Mouse (Mus musculus): Measurements from ENCODE around the gene Actn2. TPM values are rescaled to one million over a fixed set of nuclear protein-coding genes. Genes with fewer than 3 reads are reported as not detected.

Gene Actn2
- 2,821 and 3,142 TPM in 2 replicates for polyA plus RNA-seq (2015; fragmentation: Nextera tagmentation; extraction: Ambion mirVana)

GRCm38 (mm10) chr13:12340183-12340975 is at the start of gene Actn2:
TSS of gene Actn2 (minus strand) at chr13:12340760.

DNA sequence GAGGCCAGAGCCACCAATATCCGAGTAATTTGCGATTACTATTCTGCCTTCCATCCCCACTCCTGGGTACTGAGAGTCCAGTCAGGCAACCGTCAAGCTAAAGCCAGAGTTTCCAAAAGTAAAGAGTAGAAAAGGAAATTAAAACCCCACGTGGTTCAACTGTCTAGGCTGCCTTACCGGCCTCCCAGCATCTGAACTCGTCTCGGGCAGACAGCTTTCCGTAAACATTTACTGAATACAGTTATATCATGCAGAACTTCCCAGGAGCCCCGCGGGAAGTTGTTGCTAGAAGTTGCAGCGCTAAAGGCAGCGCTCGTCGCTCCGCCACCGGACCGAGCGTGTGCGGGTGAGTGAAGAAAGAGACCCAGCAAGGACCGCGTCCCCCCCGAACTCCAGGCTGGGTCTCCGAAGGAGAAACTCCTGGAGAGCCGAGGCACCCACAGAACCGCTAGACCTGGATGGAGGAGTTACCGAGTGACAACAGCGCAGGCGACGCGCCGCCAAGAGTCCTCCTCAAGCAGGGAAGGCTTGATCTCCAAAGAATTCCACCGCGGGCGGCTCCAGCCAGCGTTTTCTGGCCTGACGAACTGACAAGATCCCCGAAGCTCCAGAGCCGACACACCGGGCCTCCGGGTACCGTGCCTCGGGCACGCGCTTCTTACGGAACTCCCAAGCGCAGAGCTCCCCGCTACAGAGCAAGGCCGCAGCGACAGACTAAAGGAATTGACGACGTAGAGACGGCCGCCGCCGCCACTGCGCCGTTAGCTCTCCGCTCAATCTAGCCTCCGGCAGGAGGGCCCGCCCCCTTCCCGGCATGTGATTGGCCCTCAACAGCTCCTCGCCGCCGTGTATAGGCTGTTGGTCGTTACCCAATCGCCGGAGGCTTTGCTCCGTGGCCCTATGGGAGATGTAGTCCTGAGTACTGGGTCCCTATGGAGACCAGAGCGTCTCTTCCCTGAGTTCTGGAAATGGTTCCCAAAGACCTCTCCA is 82.9 kb downstream of the Actn2 start, which contains the start of gene Mtr:
Gene Mtr (minus strand): TSS at position 723 of the 990 bp plus-strand sequence.

Other genes with a start within 250 kb of the Actn2 start
- gene Ryr2, start 233.8 kb downstream of the Actn2 start, polyA plus RNA-seq (2015; fragmentation: Nextera tagmentation; extraction: Ambion mirVana): 0.12 and 0.13 TPM in 2 replicates
- 10.4 and 10.5 TPM in 2 replicates for gene Mtr, start 82.6 kb downstream of the Actn2 start, polyA plus RNA-seq (2015; fragmentation: Nextera tagmentation; extraction: Ambion mirVana)
- gene Heatr1, start 54.3 kb upstream of the Actn2 start, polyA plus RNA-seq (2015; fragmentation: Nextera tagmentation; extraction: Ambion mirVana): 3.6 and 3.9 TPM in 2 replicates
- 17.9 and 20.3 TPM in 2 replicates for gene Lgals8, start 124.2 kb upstream of the Actn2 start, polyA plus RNA-seq (2015; fragmentation: Nextera tagmentation; extraction: Ambion mirVana)
- 0.03 and 0.17 TPM in 2 replicates for gene Edaradd, start 179.7 kb upstream of the Actn2 start, polyA plus RNA-seq (2015; fragmentation: Nextera tagmentation; extraction: Ambion mirVana)
- gene Ero1lb, start 225.1 kb upstream of the Actn2 start, polyA plus RNA-seq (2015; fragmentation: Nextera tagmentation; extraction: Ambion mirVana): 1.9 and 2.3 TPM in 2 replicates